Mouse (Mus musculus) left cerebral cortex, adult 11 months (tissue): ENCODE data around the gene Sorl1.
A peak's percentile ranks its signal among the peaks of the same experiment; 100 is the strongest.

Experiments used
- DNase-seq: peaks from one replicate; pipeline ENCODE4 v3.0.0; 2022; ENCODE audit warnings: low spot score

Sorl1 gene

GRCm38 (mm10) chr9:42004140-42004539, 120.0 kb downstream of the Sorl1 start:
- DNase-seq = no peak

GRCm38 (mm10) chr9:41999498-42000473, 124.3 kb downstream of the Sorl1 start:
- DNase-seq = no peak

GRCm38 (mm10) chr9:41995278-41995677, 128.8 kb downstream of the Sorl1 start:
- DNase-seq = no peak

- DNase-seq = no peak
These were observed 130.3 kb downstream of the Sorl1 start for GRCm38 (mm10) chr9:41993821-41994220.

- no peak for DNase-seq
These were observed 131.3 kb downstream of the Sorl1 start for GRCm38 (mm10) chr9:41992841-41993240.

- DNase-seq = no peak
These were observed 138.5 kb downstream of the Sorl1 start for GRCm38 (mm10) chr9:41985636-41986035.

GRCm38 (mm10) chr9:41985052-41985451, 139.0 kb downstream of the Sorl1 start:
- no peak for DNase-seq

GRCm38 (mm10) chr9:41984306-41984705, 139.8 kb downstream of the Sorl1 start:
- no peak for DNase-seq

- no peak for DNase-seq
These were observed 140.8 kb downstream of the Sorl1 start for GRCm38 (mm10) chr9:41983286-41983685.

GRCm38 (mm10) chr9:41982760-41983159, 141.3 kb downstream of the Sorl1 start:
- DNase-seq = no peak

GRCm38 (mm10) chr9:41982023-41982422, 142.1 kb downstream of the Sorl1 start:
- DNase-seq = no peak

GRCm38 (mm10) chr9:41981306-41981705, 142.8 kb downstream of the Sorl1 start:
- DNase-seq = no peak

GRCm38 (mm10) chr9:41980796-41981195, 143.3 kb downstream of the Sorl1 start:
- no peak for DNase-seq

GRCm38 (mm10) chr9:41978366-41978765, 145.7 kb downstream of the Sorl1 start:
- DNase-seq = no peak

GRCm38 (mm10) chr9:41975968-41976367, 148.1 kb downstream of the Sorl1 start:
- DNase-seq = no peak

- no peak for DNase-seq
These were observed 149.4 kb downstream of the Sorl1 start for GRCm38 (mm10) chr9:41974661-41975060.

- peak; percentile 75 for DNase-seq
These were observed 150.1 kb downstream of the Sorl1 start for GRCm38 (mm10) chr9:41973775-41974657.

GRCm38 (mm10) chr9:41969961-41970360, 154.1 kb downstream of the Sorl1 start:
- no peak for DNase-seq

- no peak for DNase-seq
These were observed 155.2 kb downstream of the Sorl1 start for GRCm38 (mm10) chr9:41968673-41969460.

GRCm38 (mm10) chr9:41961274-41961673, 162.8 kb downstream of the Sorl1 start:
- no peak for DNase-seq

GRCm38 (mm10) chr9:41958282-41958681, 165.8 kb downstream of the Sorl1 start:
- no peak for DNase-seq

GRCm38 (mm10) chr9:41953486-41953885, 170.6 kb downstream of the Sorl1 start:
- peak; percentile 71 for DNase-seq
